Mouse (Mus musculus) olfactory bulb, adult 2 months (tissue): Measurements from ENCODE around the gene Hjurp. TPM values are rescaled to one million over a fixed set of nuclear protein-coding genes. Genes with fewer than 3 reads are reported as not detected.
"Not testable (repeated sequence)": the region's sequence is repeated elsewhere in the genome, so short reads cannot be mapped to it uniquely, and the experiment has no call there.

Source experiments
- H3K27ac ChIP-seq: fragments of 200-500 bp; 2 replicates; pipeline ENCODE4 v1.5.1; 2012; ENCODE audit warnings: low read depth, low read length; ENCODE audit not compliant: insufficient read depth
- H3K4me1 ChIP-seq: fragments of 200-500 bp; 2 replicates; pipeline ENCODE4 v1.6.1; 2012; ENCODE audit warnings: low read length; ENCODE audit not compliant: control insufficient read depth, insufficient read depth
- H3K4me3 ChIP-seq: fragments of 200-500 bp; 2 replicates; pipeline ENCODE4 v1.5.1; 2012; ENCODE audit warnings: mild to moderate bottlenecking, low read depth, low read length, moderate library complexity; ENCODE audit not compliant: insufficient read depth
- CTCF ChIP-seq: fragments of 200-500 bp; IDR thresholded peaks from 2 replicates; pipeline ENCODE4 v1.5.1; 2012; ENCODE audit warnings: low read depth, mild to moderate bottlenecking, low read length, moderate library complexity; ENCODE audit not compliant: insufficient read depth
- POLR2A ChIP-seq: fragments of 200-500 bp; IDR thresholded peaks from 2 replicates; pipeline ENCODE4 v1.6.1; 2012; ENCODE audit warnings: mild to moderate bottlenecking, low read depth, low read length, moderate library complexity; ENCODE audit not compliant: insufficient read depth
- WGBS: fragments of 180-500 bp; shearing (Covaris S2); methylation state at CpG from one replicate; pipeline ENCODE4 v1.1.7; 2018; 5-methylcytosine and 5-hydroxymethylcytosine counted together
- polyA plus RNA-seq: library from polyadenylated mRNA; stranded (reverse); fragments of >200 nt; gene quantifications from 2 replicates; pipeline ENCODE4 v1.2.4, GENCODE M21; 2012; ENCODE audit warnings: low replicate concordance; ENCODE audit not compliant: missing spikeins, insufficient read depth, insufficient read length

The Hjurp gene
- polyA plus RNA-seq, 1 experiment: 157 TPM

- H3K27ac ChIP-seq: no peak within 1 kb of the TSS
- H3K4me1 ChIP-seq: no peaks in the 10 kb centered on the region
- 50% methylated on average over 5 of the region's 5 CpGs for WGBS
- TF ChIP-seq POLR2A (no peak), CTCF (no peak)
- no peak within 1 kb of the TSS for H3K4me3 ChIP-seq
These were observed 50.6 kb downstream of the Hjurp start, which contains the start of gene Mroh2a for GRCm38 (mm10) chr1:88226670-88227379. Gene Mroh2a, plus strand, starts transcription at chr1:88226986.

- Histone ChIP-seq H3K4me3 (no peak overlapping the region), H3K27ac (no peak overlapping the region), H3K4me1 (no peaks in the 10 kb centered on the region)
- TF ChIP-seq CTCF: no peak
- TF ChIP-seq POLR2A: no peak
These were observed 51.7 kb downstream of the Hjurp start for GRCm38 (mm10) chr1:88225741-88226140.

GRCm38 (mm10) chr1:88225301-88225700, 52.1 kb downstream of the Hjurp start:
- not testable (repeated sequence) for H3K4me3 ChIP-seq, H3K27ac ChIP-seq, H3K4me1 ChIP-seq
- 38% methylated on average over 2 of the region's 2 CpGs for WGBS

- 66% methylated on average over 2 of the region's 2 CpGs for WGBS
These were observed 53.2 kb downstream of the Hjurp start for GRCm38 (mm10) chr1:88224029-88224776.

GRCm38 (mm10) chr1:88223591-88223990, 53.8 kb downstream of the Hjurp start:
- Histone ChIP-seq H3K27ac (no peak overlapping the region), H3K4me1 (no peaks in the 10 kb centered on the region), H3K4me3 (no peak overlapping the region)
- 45% methylated on average over 1 of the region's 1 CpGs for WGBS
- no peak for TF ChIP-seq POLR2A
- TF ChIP-seq CTCF: no peak

More at GRCm38 (mm10) chr1:88224029-88224776, 53.2 kb downstream of the Hjurp start:
- TF ChIP-seq CTCF (no peak), POLR2A (no peak)
- Histone ChIP-seq H3K27ac (no peak overlapping the region), H3K4me3 (no peak overlapping the region), H3K4me1 (no peaks in the 10 kb centered on the region)

GRCm38 (mm10) chr1:88223011-88223515, 54.4 kb downstream of the Hjurp start:
- not testable (repeated sequence) for H3K27ac ChIP-seq, H3K4me3 ChIP-seq, H3K4me1 ChIP-seq

GRCm38 (mm10) chr1:88222216-88222615, 55.2 kb downstream of the Hjurp start:
- Histone ChIP-seq H3K4me3 (no peak overlapping the region), H3K27ac (no peak overlapping the region), H3K4me1 (no peaks in the 10 kb centered on the region)
- WGBS: 45% methylated on average over 2 of the region's 2 CpGs
- TF ChIP-seq POLR2A (no peak), CTCF (no peak)

GRCm38 (mm10) chr1:88220336-88220735, 57.1 kb downstream of the Hjurp start:
- Histone ChIP-seq H3K4me1 (no peaks in the 10 kb centered on the region), H3K27ac (no peak overlapping the region), H3K4me3 (no peak overlapping the region)
- TF ChIP-seq POLR2A (no peak), CTCF (no peak)

- Histone ChIP-seq H3K4me1 (no peaks in the 10 kb centered on the region), H3K4me3 (no peak overlapping the region), H3K27ac (no peak overlapping the region)
- TF ChIP-seq CTCF (no peak), POLR2A (no peak)
- WGBS: 19% methylated on average over 1 of the region's 1 CpGs
These were observed 58.4 kb downstream of the Hjurp start for GRCm38 (mm10) chr1:88219054-88219453.

GRCm38 (mm10) chr1:88218591-88218990, 58.8 kb downstream of the Hjurp start:
- 51% methylated on average over 4 of the region's 4 CpGs for WGBS
- no peak overlapping the region for H3K4me3 ChIP-seq
- H3K27ac ChIP-seq: no peak overlapping the region
- TF ChIP-seq CTCF (no peak), POLR2A (no peak)
- H3K4me1 ChIP-seq: no peaks in the 10 kb centered on the region
